10 mouse cellular contexts compared by ENCODE assay signal in the genomic region with DNA sequence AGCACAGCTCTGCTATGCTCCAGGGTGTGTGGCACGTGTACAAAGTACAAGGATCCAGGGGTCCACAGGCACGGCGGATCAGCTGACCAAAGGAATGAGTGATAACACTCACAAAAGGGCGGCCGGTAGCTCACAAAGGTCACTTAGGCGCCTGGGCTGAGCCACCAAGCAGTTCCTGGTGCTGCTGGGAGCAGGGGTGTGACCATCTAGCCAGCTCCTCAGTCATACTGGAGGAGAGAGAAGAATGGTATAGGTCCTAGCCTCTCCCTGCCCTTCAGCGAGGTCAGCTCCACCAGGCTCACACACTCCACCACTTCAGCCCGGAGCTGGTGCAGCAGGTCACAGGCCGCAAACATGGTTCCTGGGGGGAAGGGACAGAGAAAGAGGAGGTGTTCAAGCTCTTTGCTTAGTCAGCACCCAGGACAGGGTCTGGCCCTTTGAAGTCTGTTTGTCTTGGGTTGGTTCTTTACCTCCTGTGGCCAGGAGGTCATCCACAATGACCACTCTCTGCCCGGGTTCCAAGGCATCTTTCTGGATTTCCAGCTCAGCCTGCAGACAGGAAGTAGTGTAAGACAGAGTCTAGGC. TPM values are rescaled to one million over a fixed set of nuclear protein-coding genes. Genes with fewer than 3 reads are reported as not detected.
DNase-seq lines count a peak whose midpoint lies in the region; ATAC-seq and TF ChIP-seq lines count a peak whose summit lies in the region.
"Had no signal": no experiment of that assay in that cellular context is flagged by ENCODE, and none has a peak within 500 bp of the region (broad histone marks: within the 10 kb centered on the region; RNA-seq: fewer than 3 reads in every experiment).

No protein-coding gene starts in this region.

- no peak overlapping the region for H3K27ac ChIP-seq in forebrain, embryonic 13.5 days
- H3K27ac ChIP-seq in forebrain, embryonic 11.5 days (ENCODE audit: low read depth, low read length), result no peak overlapping the region
- no peak overlapping the region for H3K27ac ChIP-seq in hindbrain, embryonic 16.5 days (ENCODE audit: low read depth, low read length)
- peak overlapping the region; percentile 80 for H3K27ac ChIP-seq in liver, embryonic 15.5 days (replicated peaks)

- no peak for DNase-seq in forebrain, embryonic 11.5 days (ENCODE audit: low spot score)
- DNase-seq in gastrocnemius, postnatal 10 days, result no peak
- no peak for DNase-seq in urinary bladder, adult 18-20 months (ENCODE audit: low spot score in 2 of 2)
- DNase-seq in right cerebral cortex, adult 2 months (ENCODE audit: low spot score in 2 of 2), result no peak
- DNase-seq: cerebellum, adult 9-10 months had no signal

- 66% methylated on average over 10 of the region's 10 CpGs for WGBS in forebrain, embryonic 13.5 days
- WGBS in forebrain, embryonic 11.5 days, result 70% methylated on average over 10 of the region's 10 CpGs
- 51% methylated on average over 10 of the region's 10 CpGs for WGBS in hindbrain, embryonic 16.5 days
- 34% methylated on average over 10 of the region's 10 CpGs for WGBS in liver, embryonic 15.5 days (ENCODE audit: insufficient replicate concordance)

- H3K36me3 ChIP-seq in forebrain, embryonic 13.5 days (ENCODE audit: poor library complexity, severe bottlenecking), result peaks cover 38% of the 10 kb centered on the region
- peaks cover 24% of the 10 kb centered on the region for H3K36me3 ChIP-seq in forebrain, embryonic 11.5 days (ENCODE audit: control insufficient read depth, insufficient read depth, low read length)
- H3K36me3 ChIP-seq in E14TG2a.4 (ENCODE audit: insufficient read depth, low read length), result peaks cover 60% of the 10 kb centered on the region
- peaks cover 12% of the 10 kb centered on the region; the same call in 1 of the 2 replicates for H3K36me3 ChIP-seq in hindbrain, embryonic 16.5 days (ENCODE audit: control insufficient read depth, insufficient read depth, low read length)
- peaks cover 46% of the 10 kb centered on the region for H3K36me3 ChIP-seq in liver, embryonic 15.5 days (replicated peaks)

- H3K9ac ChIP-seq in forebrain, embryonic 13.5 days, result no peak overlapping the region
- H3K9ac ChIP-seq in forebrain, embryonic 11.5 days (ENCODE audit: low read length), result no peak overlapping the region
- H3K9ac ChIP-seq in hindbrain, embryonic 16.5 days (ENCODE audit: low read depth, low read length), result no peak overlapping the region; the same call in 1 of the 2 replicates
- peak overlapping the region; percentile 75 for H3K9ac ChIP-seq in liver, embryonic 15.5 days

- TF ChIP-seq CTCF in E14TG2a.4 (conservative IDR thresholded peaks at IDR 0.05; ENCODE audit: low read length), result no peak

- ATAC-seq in forebrain, embryonic 13.5 days, result no peak
- no peak for ATAC-seq in forebrain, embryonic 11.5 days (replicated peaks; ENCODE audit: low FRiP score)
- ATAC-seq in hindbrain, embryonic 16.5 days, result no peak
- peak; percentile 29 for ATAC-seq in liver, embryonic 15.5 days (ENCODE audit: insufficient read depth)
- ATAC-seq: CD4-positive, CD25-positive, alpha-beta regulatory T cell, adult 4 months had no signal

- H3K4me3 ChIP-seq in forebrain, embryonic 13.5 days, result no peak overlapping the region
- H3K4me3 ChIP-seq in forebrain, embryonic 11.5 days (ENCODE audit: low read depth, low read length), result no peak overlapping the region
- peak overlapping the region; percentile 96 for H3K4me3 ChIP-seq in E14TG2a.4 (replicated peaks; ENCODE audit: low read length)
- H3K4me3 ChIP-seq in hindbrain, embryonic 16.5 days (ENCODE audit: low read length), result no peak overlapping the region
- H3K4me3 ChIP-seq in liver, embryonic 15.5 days (replicated peaks), result peak overlapping the region; percentile 73

- peaks cover 38% of the 10 kb centered on the region for H3K4me1 ChIP-seq in forebrain, embryonic 13.5 days
- peaks cover 26% of the 10 kb centered on the region for H3K4me1 ChIP-seq in forebrain, embryonic 11.5 days (replicated peaks; ENCODE audit: control insufficient read depth, insufficient read depth, low read length)
- peaks cover 93% of the 10 kb centered on the region for H3K4me1 ChIP-seq in E14TG2a.4 (replicated peaks; ENCODE audit: low read depth, low read length)
- peaks cover 23% of the 10 kb centered on the region for H3K4me1 ChIP-seq in hindbrain, embryonic 16.5 days (ENCODE audit: control insufficient read depth, insufficient read depth, low read depth, low read length)
- H3K4me1 ChIP-seq in liver, embryonic 15.5 days (replicated peaks), result peaks cover 76% of the 10 kb centered on the region

- H3K9me3 ChIP-seq in forebrain, embryonic 13.5 days (replicated peaks), result no peaks in the 10 kb centered on the region
- H3K9me3 ChIP-seq in forebrain, embryonic 11.5 days (ENCODE audit: control insufficient read depth, low read length), result no peaks in the 10 kb centered on the region
- H3K9me3 ChIP-seq in E14TG2a.4 (ENCODE audit: low read length), result no peaks in the 10 kb centered on the region
- H3K9me3 ChIP-seq in hindbrain, embryonic 16.5 days (ENCODE audit: control insufficient read depth, low read length), result no peaks in the 10 kb centered on the region
- no peaks in the 10 kb centered on the region for H3K9me3 ChIP-seq in liver, embryonic 15.5 days (replicated peaks)

- no peaks in the 10 kb centered on the region for H3K27me3 ChIP-seq in forebrain, embryonic 13.5 days
- H3K27me3 ChIP-seq in forebrain, embryonic 11.5 days (ENCODE audit: control insufficient read depth, insufficient read depth, low read length), result no peaks in the 10 kb centered on the region
- H3K27me3 ChIP-seq in E14TG2a.4 (ENCODE audit: insufficient read depth, low read length), result no peaks in the 10 kb centered on the region
- H3K27me3 ChIP-seq in hindbrain, embryonic 16.5 days (replicated peaks; ENCODE audit: control insufficient read depth, insufficient read depth, low read length), result no peaks in the 10 kb centered on the region
- H3K27me3 ChIP-seq in liver, embryonic 15.5 days, result no peaks in the 10 kb centered on the region; the same call in 1 of the 2 replicates

- H3K4me2 ChIP-seq in forebrain, embryonic 13.5 days, result peak overlapping the region; percentile 92; the same call in 1 of the 2 replicates
- H3K4me2 ChIP-seq in forebrain, embryonic 11.5 days (ENCODE audit: low read depth, low read length, severe bottlenecking), result no peak overlapping the region
- peak overlapping the region; percentile 64 for H3K4me2 ChIP-seq in hindbrain, embryonic 16.5 days (ENCODE audit: low read length)
- H3K4me2 ChIP-seq in liver, embryonic 15.5 days, result peak overlapping the region; percentile 98

RNA-seq across cellular contexts. Expression of a gene that starts 1.9 kb away (rescaled TPM):
- 193 and 198 TPM in 2 replicates for polyA plus RNA-seq in forebrain, embryonic 13.5 days (2015; fragmentation: Nextera tagmentation; extraction: Ambion mirVana)
- 235 and 251 TPM in 2 replicates for polyA plus RNA-seq in forebrain, embryonic 11.5 days (2014; fragmentation: Nextera tagmentation; extraction: Ambion mirVana)
- polyA plus RNA-seq in hindbrain, embryonic 16.5 days (2015; fragmentation: Nextera tagmentation; extraction: Ambion mirVana), result 202 and 203 TPM in 2 replicates
- 187 and 214 TPM in 2 replicates for polyA plus RNA-seq in liver, embryonic 15.5 days (2015; fragmentation: Nextera tagmentation; extraction: Ambion mirVana)
- 10 to 100 TPM; 41.4 to 45.2 TPM for total RNA-seq in gastrocnemius, postnatal 10 days (2021)

RNA-seq across cellular contexts. Expression of a gene that starts 6.9 kb away (rescaled TPM):
- 29.1 and 32.3 TPM in 2 replicates for polyA plus RNA-seq in forebrain, embryonic 13.5 days (2015; fragmentation: Nextera tagmentation; extraction: Ambion mirVana)
- 57.9 and 59.6 TPM in 2 replicates for polyA plus RNA-seq in forebrain, embryonic 11.5 days (2014; fragmentation: Nextera tagmentation; extraction: Ambion mirVana)
- 8.0 and 11.4 TPM in 2 replicates for polyA plus RNA-seq in hindbrain, embryonic 16.5 days (2015; fragmentation: Nextera tagmentation; extraction: Ambion mirVana)
- polyA plus RNA-seq in liver, embryonic 15.5 days (2015; fragmentation: Nextera tagmentation; extraction: Ambion mirVana), result 45.9 and 46.0 TPM in 2 replicates
- total RNA-seq in gastrocnemius, postnatal 10 days (2021), result 1 to 10 TPM; 5.8 to 8.1 TPM

RNA-seq across cellular contexts. Expression of a gene that starts 23.6 kb away (rescaled TPM):
- 1.4 and 2.0 TPM in 2 replicates for polyA plus RNA-seq in forebrain, embryonic 13.5 days (2015; fragmentation: Nextera tagmentation; extraction: Ambion mirVana)
- 5.8 and 5.9 TPM in 2 replicates for polyA plus RNA-seq in forebrain, embryonic 11.5 days (2014; fragmentation: Nextera tagmentation; extraction: Ambion mirVana)
- 1.7 and 3.5 TPM in 2 replicates for polyA plus RNA-seq in hindbrain, embryonic 16.5 days (2015; fragmentation: Nextera tagmentation; extraction: Ambion mirVana)
- polyA plus RNA-seq in liver, embryonic 15.5 days (2015; fragmentation: Nextera tagmentation; extraction: Ambion mirVana), result 12.4 and 17.4 TPM in 2 replicates
- 10 to 100 TPM; 24.5 to 30.9 TPM for total RNA-seq in gastrocnemius, postnatal 10 days (2021)

RNA-seq across cellular contexts. Expression of a gene that starts 36.5 kb away (rescaled TPM):
- polyA plus RNA-seq in forebrain, embryonic 13.5 days (2015; fragmentation: Nextera tagmentation; extraction: Ambion mirVana), result 3.0 and 3.2 TPM in 2 replicates
- 4.5 and 5.8 TPM in 2 replicates for polyA plus RNA-seq in forebrain, embryonic 11.5 days (2014; fragmentation: Nextera tagmentation; extraction: Ambion mirVana)
- polyA plus RNA-seq in hindbrain, embryonic 16.5 days (2015; fragmentation: Nextera tagmentation; extraction: Ambion mirVana), result 8.7 TPM in 2 replicates
- 8.2 and 8.8 TPM in 2 replicates for polyA plus RNA-seq in liver, embryonic 15.5 days (2015; fragmentation: Nextera tagmentation; extraction: Ambion mirVana)
- 1 to 10 TPM; 4.5 to 7.4 TPM for total RNA-seq in gastrocnemius, postnatal 10 days (2021)

RNA-seq across cellular contexts. Expression of a gene that starts 36.7 kb away (rescaled TPM):
- polyA plus RNA-seq in forebrain, embryonic 13.5 days (2015; fragmentation: Nextera tagmentation; extraction: Ambion mirVana), result 69.3 and 79.6 TPM in 2 replicates
- polyA plus RNA-seq in forebrain, embryonic 11.5 days (2014; fragmentation: Nextera tagmentation; extraction: Ambion mirVana), result 39.3 and 49.9 TPM in 2 replicates
- 109 and 110 TPM in 2 replicates for polyA plus RNA-seq in hindbrain, embryonic 16.5 days (2015; fragmentation: Nextera tagmentation; extraction: Ambion mirVana)
- polyA plus RNA-seq in liver, embryonic 15.5 days (2015; fragmentation: Nextera tagmentation; extraction: Ambion mirVana), result 24.2 and 33.1 TPM in 2 replicates
- 10 to 100 TPM; 52.7 to 52.8 TPM for total RNA-seq in gastrocnemius, postnatal 10 days (2021)

Comparison
In these comparisons a context has a peak if more than half of its experiments do, and no peak if none do; other contexts are left out.
1. H3K4me3 ChIP-seq: peak in E14TG2a.4 (single experiment) and liver, embryonic 15.5 days (single experiment); none in forebrain, embryonic 13.5 days (single experiment), forebrain, embryonic 11.5 days (single experiment) and hindbrain, embryonic 16.5 days (single experiment).